Mouse (Mus musculus): Measurements from ENCODE around the gene Chst15. TPM values are rescaled to one million over a fixed set of nuclear protein-coding genes. Genes with fewer than 3 reads are reported as not detected.

The Chst15 gene
- polyA plus RNA-seq, 1 experiment from 2014 or later, result 22.5 TPM

- Histone ChIP-seq H3K4me3 (no peak overlapping the region), H3K4me2 (no peak overlapping the region), H3K27me3 (no peaks in the 10 kb centered on the region), H3K9me3 (no peaks in the 10 kb centered on the region), H3K4me1 (replicated peaks) (peaks cover 8% of the 10 kb centered on the region; the same call in 1 of the 2 replicates), H3K27ac (replicated peaks) (no peak overlapping the region), H3K9ac (0 out of 2 replicates have a peak overlapping the region, but pooled peaks have one; percentile 8), H3K36me3 (peaks cover 12% of the 10 kb centered on the region; the same call in 1 of the 2 replicates)
- ATAC-seq (ENCODE audit: low read depth), result no peak
- WGBS, result 75% methylated on average over 3 of the region's 3 CpGs
Measured at GRCm38 (mm10) chr7:132230961-132231360, 86.1 kb downstream of the Chst15 start.

- Histone ChIP-seq H3K27ac (replicated peaks) (no peak overlapping the region), H3K36me3 (no peaks in the 10 kb centered on the region), H3K4me2 (no peak overlapping the region), H3K4me1 (replicated peaks) (peaks cover 16% of the 10 kb centered on the region), H3K9me3 (no peaks in the 10 kb centered on the region), H3K9ac (no peak overlapping the region), H3K27me3 (no peaks in the 10 kb centered on the region; the same call in 1 of the 2 replicates), H3K4me3 (no peak overlapping the region)
- WGBS, result 83% methylated on average over 8 of the region's 8 CpGs
- peak; percentile 19; the same call in 1 of the 2 replicates for ATAC-seq (ENCODE audit: low read depth)
Measured at GRCm38 (mm10) chr7:132227075-132227640, 89.9 kb downstream of the Chst15 start.

DNA sequence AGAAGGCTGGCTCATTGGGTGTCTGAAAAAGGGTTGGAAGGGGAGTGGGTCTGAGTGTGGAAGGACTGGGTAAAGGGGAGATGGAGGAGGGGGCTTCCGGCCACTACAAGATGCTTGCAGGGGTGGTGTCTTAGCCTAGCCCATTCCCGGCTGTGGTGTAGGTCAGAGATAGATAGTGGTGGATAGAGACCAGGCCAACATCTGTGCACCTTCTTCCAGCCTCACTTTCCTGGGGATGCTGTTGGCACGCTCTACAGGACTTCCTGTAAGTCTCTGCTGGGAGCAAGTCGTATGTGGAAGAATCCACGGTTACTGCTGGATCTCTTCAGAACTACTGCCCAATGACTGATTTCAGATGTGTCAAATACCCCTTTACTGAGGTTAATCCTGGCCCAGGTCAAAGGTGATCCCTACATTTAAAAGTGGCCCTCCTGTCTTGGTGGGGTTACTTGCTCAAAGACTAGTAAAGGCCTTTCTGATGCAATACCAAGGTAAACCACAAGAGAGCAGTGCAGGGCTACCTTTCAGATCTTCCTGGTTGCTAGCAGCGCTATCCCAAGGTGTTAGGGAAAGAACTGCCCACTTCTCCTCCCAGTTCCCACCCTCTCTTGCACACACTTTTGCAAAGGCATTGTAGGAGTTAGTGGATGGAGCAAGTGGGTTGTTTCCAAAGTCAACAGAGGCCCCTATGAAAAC is 90.5 kb downstream of the Chst15 start:
- no peak overlapping the region for H3K4me3 ChIP-seq
- H3K9me3 ChIP-seq, result no peaks in the 10 kb centered on the region
- 64% methylated on average over 6 of the region's 6 CpGs for WGBS
- H3K27me3 ChIP-seq, result no peaks in the 10 kb centered on the region; the same call in 1 of the 2 replicates
- no peak overlapping the region for H3K27ac ChIP-seq (replicated peaks)
- H3K36me3 ChIP-seq, result no peaks in the 10 kb centered on the region
- no peak overlapping the region for H3K9ac ChIP-seq
- H3K4me1 ChIP-seq (replicated peaks), result peaks cover 16% of the 10 kb centered on the region
- peak; percentile 60 for ATAC-seq (ENCODE audit: low read depth)
- H3K4me2 ChIP-seq, result no peak overlapping the region

DNA sequence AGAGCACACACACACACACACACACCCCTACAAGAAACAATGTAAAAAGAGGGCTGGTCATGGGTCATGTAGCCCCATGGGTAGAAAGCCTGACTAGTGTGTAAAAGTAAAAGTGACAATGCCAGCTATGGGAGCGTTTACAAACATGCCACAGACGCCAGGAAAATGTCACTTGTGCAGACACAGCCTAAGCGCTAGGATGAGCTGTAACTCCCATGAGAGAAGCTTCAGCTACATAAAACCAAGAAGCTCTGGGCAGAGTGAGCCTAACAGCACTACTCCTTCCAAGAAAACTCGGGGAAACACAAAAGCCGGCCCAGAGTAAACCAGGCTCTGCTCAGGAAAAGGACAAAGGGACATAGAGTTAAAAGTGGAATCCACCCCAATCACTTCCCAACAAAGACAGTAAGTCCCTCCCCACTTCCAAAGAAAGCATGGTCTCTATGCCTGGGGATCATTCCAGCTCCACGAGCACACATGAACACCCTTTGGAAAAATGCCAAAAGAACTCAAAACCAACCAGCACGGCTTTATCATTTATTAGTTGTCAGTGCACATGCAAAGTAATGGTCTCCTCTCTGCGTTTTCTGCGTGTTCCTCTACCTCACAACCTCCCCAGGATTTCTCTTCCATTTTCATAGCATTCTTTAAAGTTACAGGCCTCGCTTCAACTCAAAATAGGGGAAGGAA is 93.4 kb downstream of the Chst15 start:
- H3K36me3 ChIP-seq, result no peaks in the 10 kb centered on the region
- H3K27ac ChIP-seq (replicated peaks), result no peak overlapping the region
- no peaks in the 10 kb centered on the region for H3K9me3 ChIP-seq
- whole genome bisulfite sequencing, result 37% methylated on average over 10 of the region's 10 CpGs
- ATAC-seq (ENCODE audit: low read depth), result no peak
- H3K9ac ChIP-seq, result no peak overlapping the region
- no peak overlapping the region for H3K4me3 ChIP-seq
- peaks cover 16% of the 10 kb centered on the region for H3K4me1 ChIP-seq (replicated peaks)
- H3K27me3 ChIP-seq, result no peaks in the 10 kb centered on the region; the same call in 1 of the 2 replicates
- no peak overlapping the region for H3K4me2 ChIP-seq

GRCm38 (mm10) chr7:132214031-132214430 is 103.0 kb downstream of the Chst15 start:
- no peak overlapping the region for H3K4me3 ChIP-seq
- no peaks in the 10 kb centered on the region for H3K36me3 ChIP-seq
- no peak overlapping the region for H3K4me2 ChIP-seq
- no peaks in the 10 kb centered on the region for H3K9me3 ChIP-seq
- no peak overlapping the region for H3K9ac ChIP-seq
- WGBS, result 73% methylated on average over 10 of the region's 10 CpGs
- ATAC-seq (ENCODE audit: low read depth), result peak; percentile 29; the same call in 1 of the 2 replicates
- no peaks in the 10 kb centered on the region; the same call in 1 of the 2 replicates for H3K27me3 ChIP-seq
- H3K27ac ChIP-seq (replicated peaks), result no peak overlapping the region
- peaks cover 13% of the 10 kb centered on the region for H3K4me1 ChIP-seq (replicated peaks)

GRCm38 (mm10) chr7:132213460-132213859 is 103.6 kb downstream of the Chst15 start:
- ATAC-seq (ENCODE audit: low read depth), result peak; percentile 82
- peaks cover 14% of the 10 kb centered on the region for H3K4me1 ChIP-seq (replicated peaks)
- H3K27me3 ChIP-seq, result no peaks in the 10 kb centered on the region; the same call in 1 of the 2 replicates
- no peak overlapping the region for H3K9ac ChIP-seq
- 11% methylated on average over 8 of the region's 8 CpGs for WGBS
- H3K4me3 ChIP-seq, result no peak overlapping the region
- no peak overlapping the region for H3K4me2 ChIP-seq
- H3K36me3 ChIP-seq, result no peaks in the 10 kb centered on the region
- H3K9me3 ChIP-seq, result no peaks in the 10 kb centered on the region
- no peak overlapping the region for H3K27ac ChIP-seq (replicated peaks)

DNA sequence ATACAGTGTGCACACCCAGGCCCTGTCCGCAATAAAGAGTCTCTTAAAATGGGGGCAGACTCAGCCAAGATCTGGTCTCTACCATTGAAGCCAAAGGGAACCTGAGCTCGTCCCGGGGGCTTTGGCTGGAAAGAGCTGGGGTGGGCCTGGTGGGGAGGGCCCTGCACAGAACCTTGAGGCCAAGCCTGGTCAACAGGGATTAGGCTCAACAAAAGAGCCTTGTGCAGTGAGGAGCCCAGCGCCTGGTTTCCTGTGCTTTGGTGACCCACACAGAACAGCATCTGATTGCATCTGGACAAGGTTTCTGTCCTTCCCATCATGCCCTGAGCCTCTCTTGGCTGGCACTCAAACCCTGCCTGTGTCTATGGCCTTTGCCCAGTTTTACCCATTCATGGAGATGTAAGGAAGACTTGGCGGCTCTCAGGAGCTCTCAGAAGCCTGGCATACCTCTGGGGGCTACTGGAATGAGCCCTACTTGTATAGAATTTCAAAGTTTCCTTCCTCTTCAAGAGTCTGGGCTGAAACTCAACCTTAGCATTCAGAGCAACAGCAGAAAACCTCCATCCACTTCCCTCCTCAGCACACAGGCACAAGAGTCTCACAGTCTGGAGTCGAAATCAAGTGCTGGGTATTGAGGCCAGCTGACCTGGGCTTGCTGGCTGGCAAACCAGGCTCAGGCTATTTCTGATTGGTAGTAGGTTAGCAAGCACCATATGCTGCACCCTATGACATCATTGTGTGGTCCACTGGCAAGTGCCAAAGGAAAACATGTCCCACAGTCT is 104.9 kb downstream of the Chst15 start:
- Histone ChIP-seq H3K27me3 (no peaks in the 10 kb centered on the region; the same call in 1 of the 2 replicates), H3K4me3 (no peak overlapping the region), H3K9ac (no peak overlapping the region), H3K4me2 (no peak overlapping the region), H3K9me3 (no peaks in the 10 kb centered on the region), H3K36me3 (no peaks in the 10 kb centered on the region), H3K4me1 (replicated peaks) (peaks cover 14% of the 10 kb centered on the region), H3K27ac (replicated peaks) (no peak overlapping the region)
- 82% methylated on average over 6 of the region's 6 CpGs for WGBS
- no peak for ATAC-seq (ENCODE audit: low read depth)

- Histone ChIP-seq H3K9ac (no peak overlapping the region), H3K4me1 (replicated peaks) (peaks cover 14% of the 10 kb centered on the region), H3K36me3 (no peaks in the 10 kb centered on the region), H3K27me3 (no peaks in the 10 kb centered on the region; the same call in 1 of the 2 replicates), H3K4me3 (no peak overlapping the region), H3K9me3 (no peaks in the 10 kb centered on the region), H3K4me2 (no peak overlapping the region), H3K27ac (replicated peaks) (no peak overlapping the region)
- WGBS, result 82% methylated on average over 5 of the region's 5 CpGs
- no peak for ATAC-seq (ENCODE audit: low read depth)
Measured at GRCm38 (mm10) chr7:132210616-132211015, 106.4 kb downstream of the Chst15 start.

- no peak for ATAC-seq (ENCODE audit: low read depth)
- Histone ChIP-seq H3K4me1 (replicated peaks) (peaks cover 19% of the 10 kb centered on the region), H3K36me3 (no peaks in the 10 kb centered on the region), H3K4me3 (no peak overlapping the region), H3K27ac (replicated peaks) (no peak overlapping the region), H3K4me2 (no peak overlapping the region), H3K9ac (peak overlapping the region; percentile 22; the same call in 1 of the 2 replicates), H3K27me3 (no peaks in the 10 kb centered on the region; the same call in 1 of the 2 replicates), H3K9me3 (no peaks in the 10 kb centered on the region)
- 82% methylated on average over 9 of the region's 9 CpGs for WGBS
Measured at GRCm38 (mm10) chr7:132208946-132209651, 107.9 kb downstream of the Chst15 start.

- Histone ChIP-seq H3K36me3 (no peaks in the 10 kb centered on the region), H3K9ac (no peak overlapping the region), H3K27me3 (no peaks in the 10 kb centered on the region), H3K4me1 (replicated peaks) (peaks cover 9% of the 10 kb centered on the region; the same call in 1 of the 2 replicates), H3K4me2 (no peak overlapping the region), H3K9me3 (no peaks in the 10 kb centered on the region), H3K4me3 (no peak overlapping the region), H3K27ac (replicated peaks) (no peak overlapping the region)
- whole genome bisulfite sequencing, result 63% methylated on average over 1 of the region's 1 CpGs
- ATAC-seq (ENCODE audit: low read depth), result no peak
Measured at GRCm38 (mm10) chr7:132204073-132204612, 112.9 kb downstream of the Chst15 start.

DNA sequence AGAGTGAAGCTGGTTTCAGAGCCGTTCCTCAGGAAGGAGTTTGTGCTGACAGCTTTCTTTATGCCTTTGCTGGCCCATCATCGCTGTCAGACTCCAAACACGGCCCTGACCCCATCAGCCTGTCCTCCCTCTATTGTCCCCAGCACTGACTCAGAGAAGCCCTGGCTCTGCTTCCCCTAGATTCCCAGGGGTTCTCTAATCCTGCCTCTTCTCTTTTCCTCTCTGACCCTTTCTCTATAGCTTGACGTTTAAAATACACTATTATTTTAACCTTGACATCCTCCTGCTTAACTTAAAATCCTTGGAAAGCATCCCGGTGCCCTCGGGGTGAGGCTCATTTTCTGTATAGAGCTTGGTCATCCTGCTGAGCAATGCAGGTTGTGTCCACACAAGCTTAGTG is 117.3 kb downstream of the Chst15 start:
- whole genome bisulfite sequencing, result 48% methylated on average over 6 of the region's 6 CpGs

More for the DNA sequence above, 117.3 kb downstream of the Chst15 start:
- ATAC-seq (ENCODE audit: low read depth), result no peak
- peaks cover 17% of the 10 kb centered on the region; the same call in 1 of the 2 replicates for H3K4me1 ChIP-seq (replicated peaks)
- 0 out of 2 replicates have a peak, but pooled peaks cover 4% of the 10 kb centered on the region for H3K27me3 ChIP-seq
- no peak overlapping the region for H3K27ac ChIP-seq (replicated peaks)
- no peak overlapping the region for H3K4me2 ChIP-seq
- H3K9me3 ChIP-seq, result no peaks in the 10 kb centered on the region
- H3K36me3 ChIP-seq, result no peaks in the 10 kb centered on the region
- H3K4me3 ChIP-seq, result no peak overlapping the region
- no peak overlapping the region for H3K9ac ChIP-seq

Measured in neural tube, embryonic 13.5 days (tissue).